Mouse (Mus musculus): ENCODE measurements around the gene Il3.
"Not testable (repeated sequence)": the region's sequence is repeated elsewhere in the genome, so short reads cannot be mapped to it uniquely, and the experiment has no call there.

The Il3 gene

GRCm38 (mm10) chr11:54267177-54267576 lies at the start of gene Il3:
TSS of gene Il3 (minus strand) at chr11:54267277.
- in situ Hi-C loops (cut with MboI) = no loop called here

GRCm38 (mm10) chr11:54315336-54315735 lies 48.3 kb upstream of the Il3 start:
- in situ Hi-C loops (cut with MboI) = no loop called here

- in situ Hi-C loops (cut with MboI) = no loop called here
These were observed 47.7 kb upstream of the Il3 start for GRCm38 (mm10) chr11:54314740-54315139.

GRCm38 (mm10) chr11:54313391-54314360 lies 46.6 kb upstream of the Il3 start:
- in situ Hi-C loops (cut with MboI) = no loop called here

- in situ Hi-C loops (cut with MboI) = no loop called here
These were observed 45.5 kb upstream of the Il3 start for GRCm38 (mm10) chr11:54312603-54313002.

- in situ Hi-C loops (cut with MboI) = no loop called here
These were observed 44.9 kb upstream of the Il3 start for GRCm38 (mm10) chr11:54312021-54312420.

GRCm38 (mm10) chr11:54310588-54310987 lies 43.5 kb upstream of the Il3 start:
- in situ Hi-C loops (cut with MboI) = no loop called here

GRCm38 (mm10) chr11:54307139-54307816 lies 40.2 kb upstream of the Il3 start:
- in situ Hi-C loops (cut with MboI) = no loop called here

GRCm38 (mm10) chr11:54305331-54305730 lies 38.3 kb upstream of the Il3 start:
- in situ Hi-C loops (cut with MboI) = no loop called here

- in situ Hi-C loops (cut with MboI) = no loop called here
These were observed 37.4 kb upstream of the Il3 start for GRCm38 (mm10) chr11:54304471-54304873.

GRCm38 (mm10) chr11:54303728-54304470 lies 36.8 kb upstream of the Il3 start, which contains the start of gene Acsl6:
TSS of gene Acsl6 (plus strand) at chr11:54303798.
- in situ Hi-C loops (cut with MboI) = no loop called here

GRCm38 (mm10) chr11:54303076-54303727 lies 36.1 kb upstream of the Il3 start:
- in situ Hi-C loops (cut with MboI) = no loop called here

- in situ Hi-C loops (cut with MboI) = no loop called here
These were observed 35.5 kb upstream of the Il3 start for GRCm38 (mm10) chr11:54302606-54303005.

- in situ Hi-C loops (cut with MboI) = no loop called here
These were observed 34.9 kb upstream of the Il3 start for GRCm38 (mm10) chr11:54301994-54302393.

GRCm38 (mm10) chr11:54298777-54299176 lies 31.7 kb upstream of the Il3 start:
- in situ Hi-C loops (cut with MboI) = no loop called here

GRCm38 (mm10) chr11:54297471-54297870 lies 30.4 kb upstream of the Il3 start:
- in situ Hi-C loops (cut with MboI) = not testable (repeated sequence)

- in situ Hi-C loops (cut with MboI) = no loop called here
These were observed 29.7 kb upstream of the Il3 start for GRCm38 (mm10) chr11:54296734-54297133.

GRCm38 (mm10) chr11:54295971-54296370 lies 28.9 kb upstream of the Il3 start:
- in situ Hi-C loops (cut with MboI) = no loop called here

GRCm38 (mm10) chr11:54293980-54294807 lies 27.1 kb upstream of the Il3 start:
- in situ Hi-C loops (cut with MboI) = no loop called here

- in situ Hi-C loops (cut with MboI) = no loop called here
These were observed 25.1 kb upstream of the Il3 start for GRCm38 (mm10) chr11:54292163-54292562.
